Mouse (Mus musculus) olfactory bulb, adult 2 months (tissue): ENCODE results near the gene Gm13290.
"Not testable (repeated sequence)": the region's sequence is repeated elsewhere in the genome, so short reads cannot be mapped to it uniquely, and the experiment has no call there.

Source experiments
- CTCF ChIP-seq: fragments of 200-500 bp; IDR thresholded peaks from 2 replicates; pipeline ENCODE4 v1.5.1; 2012; ENCODE audit warnings: low read depth, mild to moderate bottlenecking, low read length, moderate library complexity; ENCODE audit not compliant: insufficient read depth
- POLR2A ChIP-seq: fragments of 200-500 bp; IDR thresholded peaks from 2 replicates; pipeline ENCODE4 v1.6.1; 2012; ENCODE audit warnings: mild to moderate bottlenecking, low read depth, low read length, moderate library complexity; ENCODE audit not compliant: insufficient read depth

- not testable (repeated sequence) for TF ChIP-seq CTCF, POLR2A
Observed at GRCm38 (mm10) chr4:88776622-88777021, 3.0 kb downstream of the Gm13290 start, which contains the start of gene Gm13289.
